Mouse (Mus musculus) adrenal gland, adult (tissue): ENCODE data around the gene Ranbp1.

Experiments used
- DNase-seq, 2 experiments: peaks; one replicate each; pipeline ENCODE4 v3.0.0; 2022 to 2023; ENCODE audit warnings: low spot score in 1 of 2; ENCODE audit not compliant: inconsistent age in 2 of 2

The Ranbp1 gene

GRCm38 (mm10) chr16:18234671-18235388 lies 13.7 kb downstream of the Ranbp1 start, which contains the start of gene Zdhhc8:
Gene Zdhhc8, minus strand, starts transcription at chr16:18235136.
- DNase-seq, result peak in 1 of 2 experiments; percentile 87

GRCm38 (mm10) chr16:18233919-18234670 lies 14.4 kb downstream of the Ranbp1 start:
- peak in 1 of 2 experiments; percentile 73 for DNase-seq

GRCm38 (mm10) chr16:18233451-18233850 lies 15.1 kb downstream of the Ranbp1 start:
- no peak for DNase-seq

GRCm38 (mm10) chr16:18231451-18231850 lies 17.1 kb downstream of the Ranbp1 start:
- no peak for DNase-seq

- no peak for DNase-seq
Measured at GRCm38 (mm10) chr16:18231047-18231446, 17.5 kb downstream of the Ranbp1 start.

GRCm38 (mm10) chr16:18230617-18231016 lies 17.9 kb downstream of the Ranbp1 start:
- DNase-seq, result no peak

GRCm38 (mm10) chr16:18229622-18230021 lies 18.9 kb downstream of the Ranbp1 start:
- DNase-seq, result peak in 1 of 2 experiments; percentile 63

GRCm38 (mm10) chr16:18228856-18229255 lies 19.7 kb downstream of the Ranbp1 start:
- DNase-seq, result no peak

GRCm38 (mm10) chr16:18227897-18228422 lies 20.6 kb downstream of the Ranbp1 start:
- DNase-seq, result no peak

GRCm38 (mm10) chr16:18227187-18227586 lies 21.3 kb downstream of the Ranbp1 start:
- DNase-seq, result peak in 1 of 2 experiments; percentile 25

- DNase-seq, result peak in 1 of 2 experiments; percentile 17
Measured at GRCm38 (mm10) chr16:18222188-18222587, 26.3 kb downstream of the Ranbp1 start.

- DNase-seq, result no peak
Measured at GRCm38 (mm10) chr16:18221543-18221898, 27.0 kb downstream of the Ranbp1 start.

GRCm38 (mm10) chr16:18220856-18221542 lies 27.5 kb downstream of the Ranbp1 start:
- DNase-seq, result peak in 1 of 2 experiments; percentile 41

GRCm38 (mm10) chr16:18220001-18220400 lies 28.5 kb downstream of the Ranbp1 start:
- peak; percentile 47 to 73 for DNase-seq

- peak in 1 of 2 experiments; percentile 25 for DNase-seq
Measured at GRCm38 (mm10) chr16:18218580-18218996, 29.9 kb downstream of the Ranbp1 start.

- no peak for DNase-seq
Measured at GRCm38 (mm10) chr16:18217579-18217978, 31.0 kb downstream of the Ranbp1 start, which contains the start of gene Ccdc188. Gene Ccdc188, plus strand, starts transcription at chr16:18217879.

GRCm38 (mm10) chr16:18214858-18215257 lies 33.7 kb downstream of the Ranbp1 start:
- DNase-seq, result no peak

- DNase-seq, result peak in 1 of 2 experiments; percentile 20
Measured at GRCm38 (mm10) chr16:18213689-18214088, 34.8 kb downstream of the Ranbp1 start.

- peak; percentile 80 to 93 for DNase-seq
Measured at GRCm38 (mm10) chr16:18211417-18212171, 36.9 kb downstream of the Ranbp1 start.

GRCm38 (mm10) chr16:18210701-18211416 lies 37.7 kb downstream of the Ranbp1 start:
- DNase-seq, result peak; percentile 42 to 84
